Mouse (Mus musculus): ENCODE results near the gene Smarcc1.

The Smarcc1 gene

GRCm38 (mm10) chr9:110284075-110284697 lies 166.7 kb downstream of the Smarcc1 start:
- no peak for DNase-seq (ENCODE audit: low spot score in 2 of 2)

GRCm38 (mm10) chr9:110287321-110287924 lies 169.9 kb downstream of the Smarcc1 start:
- no peak for DNase-seq (ENCODE audit: low spot score in 2 of 2)

Measured in urinary bladder, adult 18-20 months (tissue).